Mouse (Mus musculus): ENCODE data around the gene Def6. TPM values are rescaled to one million over a fixed set of nuclear protein-coding genes. Genes with fewer than 3 reads are reported as not detected.
A peak's percentile ranks its signal among the peaks of the same experiment; 100 is the strongest.
"Not testable (repeated sequence)": the region's sequence is repeated elsewhere in the genome, so short reads cannot be mapped to it uniquely, and the experiment has no call there.

Gene Def6
- polyA plus RNA-seq, 1 experiment: 202 TPM

GRCm38 (mm10) chr17:28207092-28207491, 486 bp upstream of the Def6 start:
- peaks cover 2% of the 10 kb centered on the region for H3K27me3 ChIP-seq (replicated peaks)
- H3K4me1 ChIP-seq: peaks cover 82% of the 10 kb centered on the region
- no peaks in the 10 kb centered on the region for H3K9me3 ChIP-seq
- peaks cover 43% of the 10 kb centered on the region for H3K36me3 ChIP-seq (replicated peaks; ENCODE audit: low read length)
- H3K4me3 ChIP-seq (replicated peaks): peak overlapping the region; percentile 95
- no peak for TF ChIP-seq FLI1 (IDR thresholded peaks at IDR 0.05; ENCODE audit: low read length)
- no peak for TF ChIP-seq GATA1 (IDR thresholded peaks at IDR 0.05; ENCODE audit: borderline replicate concordance, low read length)

GRCm38 (mm10) chr17:28208314-28208612, 685 bp downstream of the Def6 start:
- peaks cover 2% of the 10 kb centered on the region for H3K27me3 ChIP-seq (replicated peaks)
- no peaks in the 10 kb centered on the region for H3K9me3 ChIP-seq
- peak overlapping the region; percentile 95 for H3K4me3 ChIP-seq (replicated peaks)
- TF ChIP-seq FLI1 (IDR thresholded peaks at IDR 0.05; ENCODE audit: low read length): no peak
- no peak for TF ChIP-seq GATA1 (IDR thresholded peaks at IDR 0.05; ENCODE audit: borderline replicate concordance, low read length)
- H3K36me3 ChIP-seq (replicated peaks; ENCODE audit: low read length): peaks cover 43% of the 10 kb centered on the region
- H3K4me1 ChIP-seq: peaks cover 89% of the 10 kb centered on the region

GRCm38 (mm10) chr17:28209457-28210110, 2.0 kb downstream of the Def6 start:
- Histone ChIP-seq H3K4me1 (peaks cover 94% of the 10 kb centered on the region), H3K9me3 (no peaks in the 10 kb centered on the region), H3K4me3 (replicated peaks) (peak overlapping the region; percentile 95), H3K36me3 (replicated peaks; ENCODE audit: low read length) (peaks cover 47% of the 10 kb centered on the region), H3K27me3 (replicated peaks) (peaks cover 2% of the 10 kb centered on the region)
- no peak for TF ChIP-seq GATA1 (IDR thresholded peaks at IDR 0.05; ENCODE audit: borderline replicate concordance, low read length)
- TF ChIP-seq FLI1 (IDR thresholded peaks at IDR 0.05; ENCODE audit: low read length): no peak

GRCm38 (mm10) chr17:28211921-28212341, 4.4 kb downstream of the Def6 start:
- Histone ChIP-seq H3K27me3 (replicated peaks) (no peaks in the 10 kb centered on the region), H3K4me1 (peaks cover 86% of the 10 kb centered on the region), H3K9me3 (no peaks in the 10 kb centered on the region), H3K4me3 (replicated peaks) (peak overlapping the region; percentile 18), H3K36me3 (replicated peaks; ENCODE audit: low read length) (peaks cover 56% of the 10 kb centered on the region)
- TF ChIP-seq FLI1 (IDR thresholded peaks at IDR 0.05; ENCODE audit: low read length) (no peak), GATA1 (IDR thresholded peaks at IDR 0.05; ENCODE audit: borderline replicate concordance, low read length) (no peak)

- peak overlapping the region; percentile 60 for H3K4me3 ChIP-seq (replicated peaks)
- H3K9me3 ChIP-seq: no peaks in the 10 kb centered on the region
- H3K36me3 ChIP-seq (replicated peaks; ENCODE audit: low read length): peaks cover 60% of the 10 kb centered on the region
- no peak for TF ChIP-seq GATA1 (IDR thresholded peaks at IDR 0.05; ENCODE audit: borderline replicate concordance, low read length)
- TF ChIP-seq FLI1 (IDR thresholded peaks at IDR 0.05; ENCODE audit: low read length): no peak
- H3K4me1 ChIP-seq: peaks cover 86% of the 10 kb centered on the region
- no peaks in the 10 kb centered on the region for H3K27me3 ChIP-seq (replicated peaks)
Observed at GRCm38 (mm10) chr17:28212391-28212790, 4.8 kb downstream of the Def6 start.

GRCm38 (mm10) chr17:28213236-28213635, 5.7 kb downstream of the Def6 start:
- H3K27me3 ChIP-seq (replicated peaks): no peaks in the 10 kb centered on the region
- H3K4me3 ChIP-seq (replicated peaks): no peak overlapping the region
- no peaks in the 10 kb centered on the region for H3K9me3 ChIP-seq
- peaks cover 86% of the 10 kb centered on the region for H3K4me1 ChIP-seq
- TF ChIP-seq GATA1 (IDR thresholded peaks at IDR 0.05; ENCODE audit: borderline replicate concordance, low read length) (no peak), FLI1 (IDR thresholded peaks at IDR 0.05; ENCODE audit: low read length) (no peak)
- peaks cover 60% of the 10 kb centered on the region for H3K36me3 ChIP-seq (replicated peaks; ENCODE audit: low read length)

GRCm38 (mm10) chr17:28216791-28217190, 9.2 kb downstream of the Def6 start:
- H3K27me3 ChIP-seq (replicated peaks): no peaks in the 10 kb centered on the region
- peaks cover 83% of the 10 kb centered on the region for H3K36me3 ChIP-seq (replicated peaks; ENCODE audit: low read length)
- peaks cover 86% of the 10 kb centered on the region for H3K4me1 ChIP-seq
- H3K4me3 ChIP-seq (replicated peaks): peak overlapping the region; percentile 88
- TF ChIP-seq FLI1 (IDR thresholded peaks at IDR 0.05; ENCODE audit: low read length): no peak
- no peak for TF ChIP-seq GATA1 (IDR thresholded peaks at IDR 0.05; ENCODE audit: borderline replicate concordance, low read length)
- no peaks in the 10 kb centered on the region for H3K9me3 ChIP-seq

- peak overlapping the region; percentile 88 for H3K4me3 ChIP-seq (replicated peaks)
- TF ChIP-seq GATA1 (IDR thresholded peaks at IDR 0.05; ENCODE audit: borderline replicate concordance, low read length): no peak
- no peak for TF ChIP-seq FLI1 (IDR thresholded peaks at IDR 0.05; ENCODE audit: low read length)
Observed at GRCm38 (mm10) chr17:28217721-28218649, 10.4 kb downstream of the Def6 start.

GRCm38 (mm10) chr17:28222463-28222862, 14.9 kb downstream of the Def6 start:
- peaks cover 81% of the 10 kb centered on the region for H3K36me3 ChIP-seq (replicated peaks; ENCODE audit: low read length)
- H3K27me3 ChIP-seq (replicated peaks); H3K9me3 ChIP-seq; H3K4me3 ChIP-seq (replicated peaks): not testable (repeated sequence)
- peaks cover 79% of the 10 kb centered on the region for H3K4me1 ChIP-seq

More at GRCm38 (mm10) chr17:28217721-28218649, 10.4 kb downstream of the Def6 start:
- peaks cover 82% of the 10 kb centered on the region for H3K4me1 ChIP-seq
- H3K9me3 ChIP-seq: no peaks in the 10 kb centered on the region
- H3K27me3 ChIP-seq (replicated peaks): no peaks in the 10 kb centered on the region
- peaks cover 82% of the 10 kb centered on the region for H3K36me3 ChIP-seq (replicated peaks; ENCODE audit: low read length)

Measured in megakaryocyte, embryonic 14.5 days (primary cell).